Mouse (Mus musculus) liver, embryonic 13.5 days (tissue): ENCODE measurements at regions not wholly inside any gene's neighbourhood (a gene's known extent, or its start where the extent isn't known, plus 50 kb on each side); places are given as distances from the start of the nearest gene placed in this dataset.

Experiments used
- ATAC-seq: fragments of 200-750 bp; cut with Nextera tagmentation; 2 replicates; pipeline ENCODE4 v1.8.0; 2017; ENCODE audit warnings: low read depth, mild to moderate bottlenecking, moderate number of reproducible peaks, moderate library complexity
- DNase-seq: peaks from one replicate; pipeline ENCODE4 v3.0.0; 2022
- H3K27ac ChIP-seq: fragments of 300-500 bp; sonication (generic); 2 replicates; pipeline ENCODE4 v1.5.1; 2015; ENCODE audit warnings: moderate library complexity, mild to moderate bottlenecking, inconsistent platforms
- H3K27me3 ChIP-seq: fragments of 300-500 bp; sonication (generic); 2 replicates; pipeline ENCODE4 v1.6.1; 2015; ENCODE audit warnings: mild to moderate bottlenecking, inconsistent platforms
- H3K36me3 ChIP-seq: fragments of 300-500 bp; sonication (generic); 2 replicates; pipeline ENCODE4 v1.6.1; 2015; ENCODE audit warnings: mild to moderate bottlenecking, inconsistent platforms
- H3K4me1 ChIP-seq: fragments of 300-500 bp; sonication (generic); replicated peaks from 2 replicates; pipeline ENCODE4 v1.6.1; 2015; ENCODE audit warnings: inconsistent platforms
- H3K4me2 ChIP-seq: fragments of 300-500 bp; sonication (generic); 2 replicates; pipeline ENCODE4 v1.6.1; 2015; ENCODE audit warnings: inconsistent platforms, mild to moderate bottlenecking, moderate library complexity
- H3K4me3 ChIP-seq: fragments of 300-500 bp; sonication (generic); replicated peaks from 2 replicates; pipeline ENCODE4 v1.5.1; 2015; ENCODE audit warnings: mild to moderate bottlenecking, inconsistent platforms
- H3K9ac ChIP-seq: fragments of 300-500 bp; sonication (generic); 2 replicates; pipeline ENCODE4 v1.6.1; 2015; ENCODE audit warnings: mild to moderate bottlenecking, inconsistent platforms
- H3K9me3 ChIP-seq: fragments of 300-500 bp; sonication (generic); replicated peaks from 2 replicates; pipeline ENCODE4 v1.6.1; 2016; ENCODE audit warnings: inconsistent platforms
- WGBS: fragments of 180-500 bp; shearing (Covaris S2); methylation state at CpG from one replicate; pipeline ENCODE4 v1.1.7; 2015; ENCODE audit not compliant: insufficient replicate concordance; 5-methylcytosine and 5-hydroxymethylcytosine counted together

GRCm38 (mm10) chr10:17387296-17387695 lies 335.7 kb upstream of the Cited2 start:
- WGBS, result 60% methylated on average over 4 of the region's 4 CpGs
- no peaks in the 10 kb centered on the region for H3K36me3 ChIP-seq
- no peaks in the 10 kb centered on the region for H3K27me3 ChIP-seq
- H3K4me3 ChIP-seq, result no peak overlapping the region
- ATAC-seq, result no peak
- no peaks in the 10 kb centered on the region for H3K9me3 ChIP-seq
- no peaks in the 10 kb centered on the region for H3K4me1 ChIP-seq
- no peak overlapping the region for H3K9ac ChIP-seq
- H3K4me2 ChIP-seq, result no peak overlapping the region
- DNase-seq, result no peak
- no peak overlapping the region for H3K27ac ChIP-seq

GRCm38 (mm10) chr10:17395495-17396224 lies 327.4 kb upstream of the Cited2 start:
- Histone ChIP-seq H3K4me2 (no peak overlapping the region), H3K4me3 (no peak overlapping the region), H3K9me3 (no peaks in the 10 kb centered on the region), H3K27ac (no peak overlapping the region), H3K36me3 (no peaks in the 10 kb centered on the region), H3K27me3 (no peaks in the 10 kb centered on the region), H3K9ac (no peak overlapping the region), H3K4me1 (no peaks in the 10 kb centered on the region)
- no peak for DNase-seq
- no peak for ATAC-seq
- 72% methylated on average over 8 of the region's 8 CpGs for WGBS

- Histone ChIP-seq H3K9ac (no peak overlapping the region), H3K4me1 (no peaks in the 10 kb centered on the region), H3K27ac (no peak overlapping the region), H3K4me2 (no peak overlapping the region), H3K9me3 (no peaks in the 10 kb centered on the region), H3K4me3 (no peak overlapping the region), H3K36me3 (no peaks in the 10 kb centered on the region), H3K27me3 (no peaks in the 10 kb centered on the region)
- ATAC-seq (no peak), DNase-seq (no peak)
These were observed 319.1 kb upstream of the Cited2 start for GRCm38 (mm10) chr10:17403899-17404298.

GRCm38 (mm10) chr10:17407854-17408606 lies 315.0 kb upstream of the Cited2 start:
- ATAC-seq (no peak), DNase-seq (no peak)
- H3K9me3 ChIP-seq, result no peaks in the 10 kb centered on the region
- no peaks in the 10 kb centered on the region for H3K4me1 ChIP-seq
- no peak overlapping the region for H3K27ac ChIP-seq
- no peak overlapping the region for H3K9ac ChIP-seq
- no peaks in the 10 kb centered on the region for H3K27me3 ChIP-seq
- 55% methylated on average over 2 of the region's 2 CpGs for WGBS
- no peak overlapping the region for H3K4me3 ChIP-seq
- no peaks in the 10 kb centered on the region for H3K36me3 ChIP-seq
- no peak overlapping the region for H3K4me2 ChIP-seq

- DNase-seq (no peak), ATAC-seq (no peak)
- Histone ChIP-seq H3K9me3 (no peaks in the 10 kb centered on the region), H3K36me3 (no peaks in the 10 kb centered on the region), H3K4me3 (no peak overlapping the region), H3K27ac (no peak overlapping the region), H3K27me3 (no peaks in the 10 kb centered on the region), H3K9ac (no peak overlapping the region), H3K4me2 (no peak overlapping the region), H3K4me1 (no peaks in the 10 kb centered on the region)
- WGBS, result 57% methylated on average over 1 of the region's 1 CpGs
These were observed 314.2 kb upstream of the Cited2 start for GRCm38 (mm10) chr10:17408781-17409180.

GRCm38 (mm10) chr10:17411300-17411987 lies 311.6 kb upstream of the Cited2 start:
- H3K36me3 ChIP-seq, result no peaks in the 10 kb centered on the region
- H3K4me1 ChIP-seq, result no peaks in the 10 kb centered on the region
- H3K4me3 ChIP-seq, result no peak overlapping the region
- DNase-seq (no peak), ATAC-seq (no peak)
- H3K27ac ChIP-seq, result no peak overlapping the region
- no peaks in the 10 kb centered on the region for H3K9me3 ChIP-seq
- H3K4me2 ChIP-seq, result no peak overlapping the region
- H3K9ac ChIP-seq, result no peak overlapping the region
- 52% methylated on average over 4 of the region's 4 CpGs for WGBS
- no peaks in the 10 kb centered on the region for H3K27me3 ChIP-seq

GRCm38 (mm10) chr10:17415112-17415511 lies 307.9 kb upstream of the Cited2 start:
- H3K9ac ChIP-seq, result no peak overlapping the region
- H3K4me3 ChIP-seq, result no peak overlapping the region
- H3K4me1 ChIP-seq, result no peaks in the 10 kb centered on the region
- H3K27me3 ChIP-seq, result no peaks in the 10 kb centered on the region
- no peak for ATAC-seq
- no peak overlapping the region for H3K4me2 ChIP-seq
- DNase-seq, result no peak
- 69% methylated on average over 3 of the region's 3 CpGs for WGBS
- H3K27ac ChIP-seq, result no peak overlapping the region
- H3K9me3 ChIP-seq, result no peaks in the 10 kb centered on the region
- H3K36me3 ChIP-seq, result no peaks in the 10 kb centered on the region

- Histone ChIP-seq H3K9me3 (no peaks in the 10 kb centered on the region), H3K9ac (no peak overlapping the region), H3K27me3 (no peaks in the 10 kb centered on the region), H3K4me3 (no peak overlapping the region), H3K4me1 (no peaks in the 10 kb centered on the region), H3K4me2 (no peak overlapping the region), H3K36me3 (no peaks in the 10 kb centered on the region), H3K27ac (no peak overlapping the region)
- no peak for DNase-seq
- no peak for ATAC-seq
- WGBS, result 60% methylated on average over 1 of the region's 1 CpGs
These were observed 306.9 kb upstream of the Cited2 start for GRCm38 (mm10) chr10:17416121-17416520.

GRCm38 (mm10) chr10:17417394-17417793 lies 305.6 kb upstream of the Cited2 start:
- WGBS, result 24% methylated on average over 1 of the region's 1 CpGs
- ATAC-seq (no peak), DNase-seq (no peak)
- H3K4me2 ChIP-seq, result no peak overlapping the region
- H3K36me3 ChIP-seq, result no peaks in the 10 kb centered on the region
- H3K9me3 ChIP-seq, result no peaks in the 10 kb centered on the region
- H3K4me1 ChIP-seq, result no peaks in the 10 kb centered on the region
- H3K27ac ChIP-seq, result no peak overlapping the region
- H3K27me3 ChIP-seq, result no peaks in the 10 kb centered on the region
- H3K9ac ChIP-seq, result no peak overlapping the region
- H3K4me3 ChIP-seq, result no peak overlapping the region

GRCm38 (mm10) chr10:17418227-17418685 lies 304.8 kb upstream of the Cited2 start:
- Histone ChIP-seq H3K4me2 (no peak overlapping the region), H3K9me3 (no peaks in the 10 kb centered on the region), H3K27me3 (no peaks in the 10 kb centered on the region), H3K4me1 (no peaks in the 10 kb centered on the region), H3K27ac (no peak overlapping the region), H3K4me3 (no peak overlapping the region), H3K9ac (no peak overlapping the region), H3K36me3 (no peaks in the 10 kb centered on the region)
- DNase-seq (no peak), ATAC-seq (no peak)
- WGBS, result 45% methylated on average over 7 of the region's 7 CpGs

GRCm38 (mm10) chr10:17423584-17424278 lies 299.3 kb upstream of the Cited2 start:
- Histone ChIP-seq H3K4me3 (no peak overlapping the region), H3K4me2 (no peak overlapping the region), H3K36me3 (no peaks in the 10 kb centered on the region), H3K27me3 (no peaks in the 10 kb centered on the region), H3K9me3 (no peaks in the 10 kb centered on the region), H3K27ac (no peak overlapping the region), H3K4me1 (no peaks in the 10 kb centered on the region), H3K9ac (no peak overlapping the region)
- DNase-seq (no peak), ATAC-seq (no peak)
- 51% methylated on average over 4 of the region's 4 CpGs for WGBS
